Mouse (Mus musculus): ENCODE measurements around the gene Ankrd9. TPM values are rescaled to one million over a fixed set of nuclear protein-coding genes. Genes with fewer than 3 reads are reported as not detected.

The Ankrd9 gene
- total and polyA plus RNA-seq, 2 experiments from 2014 or later, result 7.6 to 10.2 TPM

- Histone ChIP-seq H3K4me3 (ENCODE audit: low read depth, low read length) (no peak overlapping the region), H3K9ac (no peak overlapping the region), H3K27me3 (ENCODE audit: insufficient read depth, low read length) (no peaks in the 10 kb centered on the region), H3K4me1 (ENCODE audit: insufficient read depth) (no peaks in the 10 kb centered on the region), H3K9me3 (ENCODE audit: low read length) (no peaks in the 10 kb centered on the region), H3K4me2 (ENCODE audit: low read depth) (no peak overlapping the region), H3K36me3 (ENCODE audit: insufficient read depth) (no peaks in the 10 kb centered on the region), H3K27ac (ENCODE audit: low read depth, low read length) (no peak overlapping the region)
- TF ChIP-seq CTCF (IDR thresholded peaks at IDR 0.05; ENCODE audit: low read depth), result no peak
- ATAC-seq (no peak), DNase-seq (no peak)
- whole genome bisulfite sequencing, result 58% methylated on average over 11 of the region's 11 CpGs
These were observed 30.0 kb upstream of the Ankrd9 start for GRCm38 (mm10) chr12:111008500-111009490.

GRCm38 (mm10) chr12:111007134-111008103 lies 28.6 kb upstream of the Ankrd9 start:
- Histone ChIP-seq H3K27me3 (ENCODE audit: insufficient read depth, low read length) (no peaks in the 10 kb centered on the region), H3K4me1 (ENCODE audit: insufficient read depth) (no peaks in the 10 kb centered on the region), H3K27ac (ENCODE audit: low read depth, low read length) (no peak overlapping the region), H3K4me2 (ENCODE audit: low read depth) (no peak overlapping the region), H3K9me3 (ENCODE audit: low read length) (no peaks in the 10 kb centered on the region), H3K36me3 (ENCODE audit: insufficient read depth) (no peaks in the 10 kb centered on the region), H3K9ac (no peak overlapping the region), H3K4me3 (ENCODE audit: low read depth, low read length) (no peak overlapping the region)
- WGBS, result 74% methylated on average over 14 of the region's 14 CpGs
- DNase-seq (peak; percentile 6), ATAC-seq (no peak)
- TF ChIP-seq CTCF (IDR thresholded peaks at IDR 0.05; ENCODE audit: low read depth), result no peak

- no peak overlapping the region for H3K4me2 ChIP-seq (ENCODE audit: low read depth)
- no peaks in the 10 kb centered on the region for H3K36me3 ChIP-seq (ENCODE audit: insufficient read depth)
- ATAC-seq (no peak), DNase-seq (no peak)
- no peaks in the 10 kb centered on the region for H3K9me3 ChIP-seq (ENCODE audit: low read length)
- WGBS, result 50% methylated on average over 5 of the region's 5 CpGs
- H3K9ac ChIP-seq, result no peak overlapping the region
- no peak overlapping the region for H3K27ac ChIP-seq (ENCODE audit: low read depth, low read length)
- H3K27me3 ChIP-seq (ENCODE audit: insufficient read depth, low read length), result no peaks in the 10 kb centered on the region
- TF ChIP-seq CTCF (IDR thresholded peaks at IDR 0.05; ENCODE audit: low read depth), result no peak
- H3K4me3 ChIP-seq (ENCODE audit: low read depth, low read length), result no peak overlapping the region
- no peaks in the 10 kb centered on the region for H3K4me1 ChIP-seq (ENCODE audit: insufficient read depth)
These were observed 27.5 kb upstream of the Ankrd9 start for GRCm38 (mm10) chr12:111006339-111006738.

- H3K9me3 ChIP-seq (ENCODE audit: low read length), result no peaks in the 10 kb centered on the region
- DNase-seq (no peak), ATAC-seq (no peak)
- no peak for TF ChIP-seq CTCF (IDR thresholded peaks at IDR 0.05; ENCODE audit: low read depth)
- no peak overlapping the region for H3K9ac ChIP-seq
- H3K4me3 ChIP-seq (ENCODE audit: low read depth, low read length), result no peak overlapping the region
- H3K4me2 ChIP-seq (ENCODE audit: low read depth), result no peak overlapping the region
- no peak overlapping the region for H3K27ac ChIP-seq (ENCODE audit: low read depth, low read length)
- no peaks in the 10 kb centered on the region for H3K27me3 ChIP-seq (ENCODE audit: insufficient read depth, low read length)
- no peaks in the 10 kb centered on the region for H3K36me3 ChIP-seq (ENCODE audit: insufficient read depth)
- WGBS, result 71% methylated on average over 6 of the region's 6 CpGs
- no peaks in the 10 kb centered on the region for H3K4me1 ChIP-seq (ENCODE audit: insufficient read depth)
These were observed 27.0 kb upstream of the Ankrd9 start for GRCm38 (mm10) chr12:111005803-111006202.

GRCm38 (mm10) chr12:111004142-111004541 lies 25.3 kb upstream of the Ankrd9 start:
- no peak for TF ChIP-seq CTCF (IDR thresholded peaks at IDR 0.05; ENCODE audit: low read depth)
- no peak overlapping the region for H3K27ac ChIP-seq (ENCODE audit: low read depth, low read length)
- no peak for DNase-seq
- no peak overlapping the region for H3K4me3 ChIP-seq (ENCODE audit: low read depth, low read length)
- no peaks in the 10 kb centered on the region for H3K27me3 ChIP-seq (ENCODE audit: insufficient read depth, low read length)
- WGBS, result 84% methylated on average over 9 of the region's 9 CpGs
- H3K36me3 ChIP-seq (ENCODE audit: insufficient read depth), result no peaks in the 10 kb centered on the region
- no peak overlapping the region for H3K9ac ChIP-seq
- H3K4me1 ChIP-seq (ENCODE audit: insufficient read depth), result no peaks in the 10 kb centered on the region
- no peaks in the 10 kb centered on the region for H3K9me3 ChIP-seq (ENCODE audit: low read length)
- no peak for ATAC-seq
- no peak overlapping the region for H3K4me2 ChIP-seq (ENCODE audit: low read depth)

GRCm38 (mm10) chr12:111000956-111001355 lies 22.1 kb upstream of the Ankrd9 start:
- no peak for TF ChIP-seq CTCF (IDR thresholded peaks at IDR 0.05; ENCODE audit: low read depth)
- no peaks in the 10 kb centered on the region for H3K36me3 ChIP-seq (ENCODE audit: insufficient read depth)

More at GRCm38 (mm10) chr12:111000956-111001355, 22.1 kb upstream of the Ankrd9 start:
- no peak for DNase-seq
- no peak overlapping the region for H3K4me2 ChIP-seq (ENCODE audit: low read depth)
- no peaks in the 10 kb centered on the region for H3K9me3 ChIP-seq (ENCODE audit: low read length)
- ATAC-seq, result no peak
- H3K27me3 ChIP-seq (ENCODE audit: insufficient read depth, low read length), result no peaks in the 10 kb centered on the region
- no peak overlapping the region for H3K27ac ChIP-seq (ENCODE audit: low read depth, low read length)
- WGBS, result 94% methylated on average over 7 of the region's 7 CpGs
- no peak overlapping the region for H3K9ac ChIP-seq
- no peak overlapping the region for H3K4me3 ChIP-seq (ENCODE audit: low read depth, low read length)
- no peaks in the 10 kb centered on the region for H3K4me1 ChIP-seq (ENCODE audit: insufficient read depth)
